Mouse (Mus musculus) right cerebral cortex, postnatal 36 days (tissue): ENCODE results near the gene Epb41l3.

Experiments
- DNase-seq, 2 experiments: peaks; one replicate each; pipeline ENCODE4 v3.0.0; 2022; ENCODE audit warnings: low spot score in 2 of 2, mixed read lengths in 1 of 2

The Epb41l3 gene

DNA sequence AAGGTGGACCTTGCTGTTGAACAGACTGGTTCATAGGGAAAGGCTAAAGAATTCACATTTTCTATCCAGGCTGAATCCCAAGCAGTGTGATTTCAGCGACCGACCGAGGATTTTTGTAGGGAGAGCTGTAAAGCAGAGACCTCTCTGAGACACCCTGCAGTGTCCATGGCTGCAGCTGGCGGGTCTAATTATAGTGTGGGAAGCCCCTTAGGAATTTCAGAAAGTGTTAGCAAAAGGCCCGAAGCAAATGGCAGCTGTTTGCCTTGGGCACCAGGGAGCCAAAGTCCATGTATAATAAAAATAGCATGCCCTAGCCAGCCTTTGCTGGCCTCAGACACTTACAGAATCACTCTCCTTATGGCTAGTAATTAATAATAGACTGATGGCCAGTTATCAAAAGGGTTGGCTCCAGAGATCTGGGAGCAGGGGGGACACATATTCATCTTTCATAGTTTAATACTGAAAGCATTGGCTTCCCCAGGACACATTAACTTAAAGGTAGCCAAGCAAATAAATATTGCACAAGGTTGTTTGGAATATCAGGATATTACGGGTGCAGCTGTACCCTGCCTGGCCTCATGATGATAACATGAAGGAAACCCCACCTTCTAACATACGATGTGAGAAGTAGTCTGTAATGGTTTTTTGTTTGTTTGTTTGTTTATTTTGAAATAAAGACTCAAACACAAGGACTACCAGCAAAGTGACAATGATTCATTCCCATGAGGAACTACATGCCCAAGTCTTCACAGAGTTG is 106.3 kb downstream of the Epb41l3 start:
- DNase-seq: no peak

DNA sequence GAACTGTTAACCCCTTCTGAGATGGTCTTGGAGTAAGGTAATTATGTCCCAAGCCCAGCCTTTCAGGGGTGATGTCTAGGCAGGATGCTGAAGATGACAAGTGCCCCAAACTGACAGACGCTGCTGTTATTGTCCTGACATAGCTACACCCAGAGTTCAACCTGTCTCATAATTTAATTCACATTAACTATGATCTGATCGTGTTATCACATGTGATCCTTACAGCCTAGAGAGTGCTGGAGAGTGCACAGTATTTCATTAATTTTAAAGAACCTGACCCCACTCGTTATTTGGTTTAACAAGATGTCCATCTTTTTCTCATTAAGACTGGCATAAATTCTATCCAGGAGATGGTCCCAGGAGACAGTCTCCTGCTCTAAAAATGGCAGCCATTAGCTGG is 112.3 kb downstream of the Epb41l3 start:
- no peak for DNase-seq

DNA sequence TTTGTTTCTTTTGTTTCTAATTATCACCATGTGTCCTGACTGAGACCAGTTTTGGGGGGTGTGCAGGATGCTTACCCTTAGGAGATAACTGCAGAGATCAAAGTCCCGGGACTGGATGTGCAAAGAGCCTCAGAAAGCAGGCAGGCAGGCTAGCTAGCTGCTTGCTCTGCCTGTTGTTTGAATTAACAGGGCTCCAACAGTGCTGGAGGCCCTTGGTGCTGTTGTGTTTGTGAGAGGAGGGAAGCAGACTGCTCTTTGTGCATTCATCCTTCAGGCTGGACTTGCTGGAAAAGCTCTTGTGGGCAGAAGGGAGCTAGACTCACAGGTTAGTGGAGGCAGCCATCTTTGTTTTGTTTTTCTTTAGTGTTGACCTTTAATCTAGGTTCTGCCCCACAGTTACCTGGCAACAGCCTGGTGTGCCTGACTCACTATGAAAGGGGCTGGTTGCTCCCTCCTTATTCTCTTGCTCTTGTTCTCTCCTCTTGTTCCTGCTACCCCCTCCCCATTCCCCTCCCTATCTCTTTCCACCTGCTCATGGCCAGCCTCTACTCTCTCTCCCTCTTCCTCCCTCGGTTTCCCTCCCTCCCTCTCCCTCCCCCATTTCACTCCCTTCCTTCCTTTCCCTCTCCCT is 117.5 kb downstream of the Epb41l3 start:
- DNase-seq: no peak

DNA sequence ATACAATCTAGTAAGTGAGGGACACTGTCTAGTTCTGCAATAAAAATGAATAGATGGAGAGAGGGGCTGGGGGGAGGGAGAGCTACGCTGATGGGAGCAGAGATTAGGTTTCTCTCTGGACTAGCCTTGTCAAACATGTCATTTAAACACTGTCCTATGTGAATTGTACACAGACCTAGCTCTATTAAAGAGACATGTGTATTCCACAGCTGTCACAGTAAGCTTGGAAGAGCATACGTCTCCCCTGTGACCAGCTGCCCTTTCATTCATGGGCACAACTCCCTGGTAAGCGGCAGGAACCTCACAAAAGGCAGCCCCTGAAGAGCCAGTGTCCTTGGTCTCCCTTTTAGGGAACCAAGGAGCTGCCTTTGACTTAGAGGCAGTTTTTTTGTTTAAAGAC is 119.1 kb downstream of the Epb41l3 start:
- DNase-seq: no peak

DNA sequence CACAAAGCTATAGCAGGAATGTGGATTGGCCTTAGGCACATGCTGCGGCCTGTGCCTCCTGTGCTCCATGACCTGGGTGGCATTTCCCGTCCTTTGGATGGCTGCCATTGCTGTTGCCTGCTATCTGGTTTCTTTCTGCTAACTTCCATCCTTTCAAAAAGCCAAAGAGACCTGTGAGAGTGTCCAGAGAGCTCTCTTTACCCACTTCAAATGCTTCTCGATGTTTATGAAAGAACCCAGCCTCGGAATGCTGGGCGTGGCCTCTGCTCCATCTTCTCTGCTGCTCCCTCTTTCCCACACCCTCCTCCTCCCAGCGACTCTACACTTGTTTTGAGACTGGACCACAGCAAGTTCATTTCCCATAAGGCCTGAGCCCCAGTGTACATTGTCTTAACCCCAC is 120.3 kb downstream of the Epb41l3 start:
- DNase-seq: no peak

DNA sequence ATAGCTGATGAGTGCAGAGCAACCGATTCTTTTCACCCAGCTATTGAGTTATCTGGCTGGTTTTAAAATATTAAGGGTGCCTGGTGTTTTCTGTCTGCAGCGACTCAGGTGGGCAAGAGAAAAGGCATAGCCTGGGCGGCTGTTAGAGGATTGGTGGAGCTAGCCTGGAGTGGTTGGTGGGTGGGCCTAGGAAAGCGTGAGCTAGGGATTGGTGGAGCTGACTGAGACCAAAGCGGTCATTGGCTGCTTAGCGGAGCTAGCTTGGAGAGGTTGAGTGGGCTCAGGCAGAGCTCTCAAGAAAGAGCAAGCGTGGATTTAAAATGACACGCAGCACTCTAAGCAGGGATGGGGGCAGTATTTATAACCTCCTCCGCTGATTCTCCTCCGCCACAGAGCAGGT is 121.2 kb downstream of the Epb41l3 start:
- DNase-seq: peak in 1 of 2 experiments; percentile 50

DNA sequence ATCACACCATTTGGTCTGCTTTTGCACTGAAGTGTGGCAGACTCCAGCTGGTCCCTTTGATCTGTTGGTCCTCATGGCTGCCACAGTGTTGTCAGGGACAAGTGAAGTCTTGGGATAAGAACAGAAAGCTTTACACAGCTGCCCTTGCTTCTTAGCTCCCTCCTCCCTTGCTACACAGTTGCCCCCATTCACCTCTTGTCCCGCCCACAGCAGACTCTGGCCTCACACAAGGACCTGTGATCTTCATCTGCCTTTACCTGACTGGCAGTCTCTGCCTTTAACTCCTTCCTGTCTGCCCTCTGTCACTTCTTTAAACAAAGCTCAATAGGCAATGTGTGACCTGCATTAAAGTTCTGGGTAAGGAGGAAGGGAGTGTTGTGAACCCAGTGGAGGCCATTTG is 123.3 kb downstream of the Epb41l3 start:
- no peak for DNase-seq

DNA sequence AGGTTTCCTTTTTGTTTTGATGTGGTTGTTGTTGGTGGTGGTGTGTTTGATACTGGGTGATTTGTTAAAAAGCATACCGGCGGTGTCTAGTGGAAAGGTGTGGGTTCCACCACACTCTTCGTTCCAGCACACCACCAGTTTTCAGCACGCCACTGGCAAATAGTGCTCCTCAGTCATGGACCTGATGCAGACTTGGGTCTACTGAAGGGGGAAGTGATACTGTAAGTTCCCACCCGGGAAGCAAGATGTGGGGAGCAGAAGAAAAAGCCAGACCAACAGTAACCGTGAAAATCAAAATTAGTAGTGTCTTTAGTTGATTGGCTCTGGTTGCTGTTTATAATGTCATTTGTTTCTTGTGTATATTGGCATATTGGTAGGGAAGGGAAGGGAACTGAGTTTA is 124.3 kb downstream of the Epb41l3 start:
- DNase-seq: no peak

DNA sequence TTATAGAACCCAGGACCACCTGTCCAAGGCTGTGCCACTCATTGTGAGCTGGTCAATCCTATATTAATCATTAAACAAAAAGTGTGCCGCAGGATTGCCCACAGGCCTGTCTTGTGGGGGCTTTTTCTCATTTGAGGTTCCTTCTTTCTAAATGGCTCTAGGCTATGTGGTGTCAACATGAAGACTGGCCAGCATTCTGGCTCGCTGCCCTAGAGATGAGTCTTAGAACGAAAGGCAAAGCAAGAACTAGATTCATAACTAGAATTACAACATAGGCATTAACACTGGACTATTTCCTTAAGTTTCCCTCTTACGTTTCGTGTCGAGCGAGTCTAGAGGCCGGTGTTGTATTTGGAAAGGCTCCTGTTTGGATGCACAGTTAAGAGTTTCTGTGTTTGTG is 125.5 kb downstream of the Epb41l3 start:
- no peak for DNase-seq

DNA sequence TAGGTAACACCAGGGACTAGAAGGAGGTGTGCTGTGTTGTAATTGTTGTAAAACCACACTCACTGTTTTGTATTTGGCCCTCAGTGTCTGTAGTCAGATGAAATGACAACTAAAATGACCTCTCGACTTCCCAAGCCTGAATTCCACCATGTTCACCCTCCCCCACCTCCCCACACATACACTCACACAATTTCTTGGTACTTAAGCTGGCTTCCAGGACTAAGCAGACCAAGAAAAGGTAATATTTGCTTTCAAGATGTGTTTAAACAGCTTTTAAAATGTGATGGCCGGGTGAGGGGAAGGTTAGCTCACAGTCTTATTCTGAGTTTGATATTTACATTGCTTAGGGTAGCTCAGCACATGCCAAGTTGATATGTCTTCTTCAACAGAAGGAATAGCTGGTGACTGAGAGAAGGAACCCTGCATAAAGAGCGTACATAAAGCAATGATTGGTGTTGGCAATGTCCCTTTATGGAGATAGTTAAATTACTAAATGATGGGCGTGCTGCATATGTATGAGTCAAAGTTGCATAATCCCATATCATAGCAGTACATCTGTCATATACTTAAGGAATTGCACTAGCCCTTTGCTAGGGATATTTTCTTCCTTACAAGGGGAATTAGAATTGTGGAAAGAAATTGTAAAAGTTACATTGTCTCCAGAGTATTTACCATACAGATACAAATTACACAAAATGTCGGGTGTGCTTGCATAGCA is 130.0 kb downstream of the Epb41l3 start:
- no peak for DNase-seq

DNA sequence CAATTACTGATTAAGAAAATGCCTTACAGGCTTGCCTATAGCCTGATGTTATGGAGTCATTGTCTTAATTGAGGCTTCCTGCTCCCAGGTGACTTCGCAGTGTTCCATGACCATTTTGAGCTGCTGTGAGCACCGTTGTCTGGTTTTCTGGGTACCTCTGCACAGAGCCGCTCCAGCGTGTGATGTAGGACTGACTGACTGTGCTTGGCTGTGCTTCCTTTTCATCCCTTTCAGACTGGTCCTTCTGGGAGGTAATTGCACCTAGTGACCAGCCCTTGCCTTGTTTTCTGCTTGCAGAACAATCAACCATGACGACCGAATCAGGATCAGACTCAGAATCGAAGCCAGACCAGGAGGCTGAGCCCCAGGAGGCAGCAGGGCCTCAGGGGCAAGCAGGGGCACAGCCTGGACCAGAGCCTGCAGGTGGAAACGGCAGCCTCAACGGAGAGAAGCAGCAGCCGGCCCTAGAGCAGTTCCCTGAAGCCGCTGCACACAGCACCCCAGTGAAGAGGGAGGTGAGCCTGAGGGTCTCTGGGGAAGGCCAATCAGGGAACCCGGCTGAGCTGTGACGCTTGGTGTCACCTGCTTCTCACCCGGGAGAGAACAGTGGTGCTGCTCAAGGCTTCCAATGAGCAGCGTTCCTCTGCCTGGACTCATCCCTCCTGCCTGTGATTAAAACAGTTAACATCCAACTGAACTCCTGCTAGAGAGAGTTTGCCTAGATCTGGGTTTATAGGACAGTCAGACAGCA is 132.3 kb downstream of the Epb41l3 start:
- DNase-seq: no peak

DNA sequence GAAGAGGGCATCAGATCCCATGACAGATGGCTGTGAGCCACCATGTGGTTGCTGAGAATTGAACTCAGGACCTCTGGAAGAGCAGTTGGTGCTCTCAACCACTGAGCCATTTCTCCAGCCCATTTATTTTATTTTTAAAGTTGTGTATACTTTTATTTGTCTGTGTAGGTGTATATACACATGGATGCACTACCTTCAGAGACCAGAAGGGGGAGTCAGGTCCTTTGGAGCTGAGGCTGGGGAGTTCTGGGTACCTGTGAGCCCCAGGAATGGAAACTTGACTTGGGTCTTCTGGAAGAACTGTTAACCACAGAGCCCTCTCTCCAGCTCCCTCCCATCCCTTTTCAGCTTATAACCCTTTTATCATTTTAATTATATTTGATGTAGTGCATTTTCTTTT is 135.6 kb downstream of the Epb41l3 start:
- no peak for DNase-seq

DNA sequence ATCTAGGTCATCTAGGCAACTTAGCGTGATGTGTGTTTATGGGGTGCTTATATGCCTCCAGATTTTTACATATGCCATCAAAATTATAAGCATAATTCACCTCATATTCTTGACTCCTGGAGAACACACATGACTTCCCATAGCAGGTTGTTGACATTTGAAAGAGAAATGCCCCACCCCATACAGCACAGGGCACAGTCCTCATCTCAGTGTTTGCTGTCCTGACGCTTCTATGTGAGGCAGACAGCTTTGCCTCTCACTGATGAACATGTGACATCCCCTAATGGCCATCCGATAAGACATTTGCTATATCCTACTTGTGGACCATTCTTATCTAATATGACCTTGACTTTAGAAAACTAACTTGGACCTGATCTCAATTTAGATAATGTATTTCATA is 140.6 kb downstream of the Epb41l3 start:
- DNase-seq: no peak

DNA sequence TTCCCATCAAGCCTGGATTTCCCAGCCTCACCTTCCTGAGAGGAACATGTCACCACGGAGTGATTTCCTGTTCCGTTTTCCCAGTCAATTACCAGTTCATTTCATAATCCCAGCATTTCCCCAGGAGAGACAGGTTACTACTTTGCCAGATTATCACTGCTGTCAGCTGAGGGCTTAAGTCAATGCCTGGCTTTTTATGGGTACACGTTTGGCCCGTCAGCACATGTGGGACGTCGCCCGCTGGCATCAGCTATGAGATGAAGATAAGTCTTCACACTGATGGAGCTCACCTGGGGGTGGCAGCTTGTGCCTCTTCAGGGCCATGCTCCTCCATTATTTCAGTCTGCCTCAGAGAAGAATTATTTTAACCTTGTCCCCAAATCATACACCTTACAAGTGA is 145.4 kb downstream of the Epb41l3 start:
- DNase-seq: no peak

DNA sequence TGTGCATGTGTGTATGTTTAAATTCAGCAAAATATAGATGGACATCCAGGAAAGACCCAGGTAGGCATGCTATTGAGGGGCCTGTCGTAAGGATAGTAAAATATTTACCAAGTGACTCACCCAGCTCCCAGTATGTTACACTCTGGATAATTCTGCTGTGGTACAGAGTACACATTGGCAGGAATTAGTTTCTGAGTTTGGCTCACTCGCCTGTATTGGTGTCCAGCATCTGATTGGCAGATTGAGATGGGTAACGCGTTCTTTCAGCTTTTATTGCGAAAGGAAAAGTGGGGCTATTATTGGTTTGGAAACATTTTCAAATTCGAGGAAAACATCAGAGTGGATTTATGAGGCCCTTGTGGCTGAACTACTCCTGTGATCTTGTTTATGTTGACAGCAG is 145.9 kb downstream of the Epb41l3 start:
- no peak for DNase-seq

DNA sequence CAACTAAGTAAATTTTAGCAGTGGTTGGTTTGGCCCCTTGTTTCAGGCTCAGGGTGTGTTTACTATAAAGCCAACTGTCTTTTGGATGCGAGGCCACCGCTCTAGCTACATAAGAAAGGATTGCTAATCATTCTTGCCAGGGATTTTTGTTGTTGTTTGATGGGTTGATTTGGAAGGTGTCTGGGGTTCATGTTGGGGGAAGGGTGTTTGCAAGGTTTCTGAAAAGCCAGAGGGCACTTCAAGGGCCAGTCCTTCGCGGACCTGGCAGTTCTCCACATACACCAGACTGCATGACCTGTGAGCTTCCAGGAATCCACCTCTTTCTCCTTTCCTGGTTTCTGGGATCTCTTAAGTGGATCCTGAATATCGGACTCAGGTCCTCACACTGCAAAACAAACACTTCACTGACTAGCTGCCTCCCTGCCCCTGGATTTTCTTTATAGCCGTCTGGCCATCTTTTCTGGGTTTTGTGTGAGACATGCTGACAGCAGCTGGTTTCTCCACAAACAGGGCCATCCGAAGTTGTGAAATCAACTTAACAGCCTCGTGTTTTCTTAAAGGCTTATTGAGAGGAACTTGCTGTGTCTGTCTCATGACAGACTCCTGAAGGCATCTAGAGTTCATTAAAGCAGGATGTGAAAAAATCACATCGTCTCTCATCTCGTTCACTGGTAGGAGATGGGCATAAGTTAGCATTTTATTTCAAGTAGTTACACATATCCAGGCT is 146.6 kb downstream of the Epb41l3 start:
- no peak for DNase-seq

DNA sequence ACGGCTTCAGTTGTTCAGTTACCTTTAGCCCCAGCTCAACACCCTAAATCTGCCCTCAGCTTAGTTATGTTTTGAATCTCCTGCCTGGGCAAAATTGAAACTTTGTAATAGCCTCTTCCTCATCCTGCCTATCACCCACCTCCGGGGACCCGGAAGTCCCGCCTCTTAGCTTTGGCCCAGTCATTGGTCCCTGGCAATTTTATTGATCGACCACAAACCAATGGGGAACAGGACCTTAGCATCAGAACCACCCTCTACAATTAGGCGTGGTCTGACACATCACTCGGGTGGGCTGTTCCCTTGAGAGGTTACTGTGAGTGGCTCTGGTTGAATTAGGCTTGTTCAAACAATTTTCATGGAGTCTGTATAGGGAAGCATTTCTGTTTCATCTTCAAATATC is 150.5 kb downstream of the Epb41l3 start:
- DNase-seq: no peak

DNA sequence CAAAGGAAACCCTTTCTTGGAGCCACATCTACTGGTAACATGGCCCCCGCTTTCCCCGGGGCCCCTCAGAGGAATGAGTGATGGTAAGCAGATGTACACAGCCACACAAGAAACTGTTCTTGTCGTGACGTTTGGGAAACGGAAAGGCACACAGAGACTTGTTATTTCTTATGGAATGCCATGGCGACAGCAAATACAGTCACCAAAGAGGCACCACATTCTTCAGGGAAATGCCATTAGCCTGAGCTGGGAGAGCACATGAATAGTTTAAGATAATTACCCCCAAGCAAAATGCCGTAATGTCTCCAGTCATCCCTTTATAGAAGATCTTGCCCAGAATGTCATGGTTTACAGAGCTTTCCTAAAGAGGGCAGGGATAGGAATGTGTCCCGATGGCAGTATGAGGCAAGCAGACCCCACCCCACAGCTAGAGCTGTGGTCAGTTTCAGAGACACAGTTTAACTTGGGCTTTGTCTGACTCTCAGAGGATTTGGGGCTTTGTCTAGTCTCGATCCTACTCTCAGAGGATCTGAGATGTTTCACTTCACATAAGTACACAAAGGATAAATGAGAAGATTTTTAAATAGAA is 152.0 kb downstream of the Epb41l3 start:
- DNase-seq: no peak

DNA sequence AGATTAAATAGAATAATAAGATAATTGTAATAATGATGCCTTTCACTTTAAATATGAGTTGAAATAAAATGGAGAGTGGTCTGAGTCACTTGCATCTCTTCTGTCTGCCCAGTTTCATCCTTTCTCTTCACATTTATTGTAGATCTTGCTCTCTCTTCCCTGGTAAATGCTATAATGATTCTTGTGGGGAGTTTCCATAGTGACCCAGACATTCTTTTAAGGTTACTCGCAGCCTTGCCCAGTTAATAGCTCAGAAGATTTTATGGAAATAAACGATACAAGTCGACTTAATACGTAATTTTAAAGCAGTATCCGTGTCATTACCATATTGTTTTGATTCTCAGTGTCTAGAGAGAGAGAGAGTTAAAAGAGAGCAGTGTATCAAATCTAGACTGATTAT is 154.0 kb downstream of the Epb41l3 start:
- no peak for DNase-seq

DNA sequence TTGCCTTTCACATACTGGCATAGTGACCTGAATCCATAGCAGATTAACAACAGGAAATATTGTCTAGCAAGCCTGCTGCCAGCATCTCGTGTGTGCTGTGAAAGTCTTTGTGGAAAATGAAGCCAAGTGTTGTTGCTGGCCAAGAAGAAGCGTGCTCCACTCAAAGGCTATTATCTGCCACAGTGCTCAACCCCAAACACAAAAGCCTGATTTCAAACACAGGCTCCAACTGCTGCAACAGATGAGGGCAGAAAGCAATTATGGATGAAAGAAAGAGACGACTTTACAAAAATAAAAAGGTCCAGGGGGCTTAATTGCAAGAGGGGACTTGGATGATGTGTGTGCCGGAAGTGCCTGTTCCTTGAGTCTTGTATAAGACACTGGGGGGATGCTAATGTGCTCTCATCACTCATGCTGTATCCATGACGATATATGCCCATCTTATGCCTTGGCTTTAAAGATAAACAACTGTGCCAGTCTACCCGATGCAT is 154.7 kb downstream of the Epb41l3 start:
- DNase-seq: no peak

DNA sequence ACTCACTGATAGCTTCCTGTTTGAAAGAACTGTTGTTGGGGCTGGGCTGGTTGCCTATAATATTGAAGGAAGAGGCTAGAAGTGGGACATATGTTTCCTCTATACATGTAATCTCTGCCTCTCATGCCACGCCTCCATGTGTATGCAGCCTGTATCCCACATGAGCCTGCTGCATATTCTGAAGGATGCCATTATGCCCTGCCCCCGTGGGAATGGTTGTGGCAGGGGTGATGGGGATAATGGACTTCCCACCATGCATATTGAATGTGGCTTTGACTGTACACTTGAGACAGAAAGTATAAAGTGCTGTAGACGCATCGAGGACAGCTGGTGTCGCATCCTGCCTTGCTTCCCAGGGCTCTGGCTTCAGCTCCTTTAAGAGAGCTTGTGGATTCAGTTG is 155.9 kb downstream of the Epb41l3 start:
- no peak for DNase-seq
